Mouse (Mus musculus) heart, adult 2 months (tissue): ENCODE measurements around the gene Cenph.

Source experiments
- CTCF ChIP-seq: fragments of 200-600 bp; IDR thresholded peaks from 2 replicates; pipeline ENCODE4 v1.8.1; 2022; ENCODE audit warnings: antibody characterized with exemption, mild to moderate bottlenecking, moderate library complexity
- POLR2A ChIP-seq: fragments of 200-500 bp; IDR thresholded peaks from 2 replicates; pipeline ENCODE4 v1.6.1; 2011; ENCODE audit warnings: mild to moderate bottlenecking, low read depth, low read length, control low read depth; ENCODE audit not compliant: insufficient read depth

- TF ChIP-seq CTCF (no peak), POLR2A (no peak)
Observed at GRCm38 (mm10) chr13:100805776-100806175, 30.1 kb upstream of the Cenph start.
